Mouse (Mus musculus): Measurements from ENCODE around the gene 4930404N11Rik. TPM values are rescaled to one million over a fixed set of nuclear protein-coding genes. Genes with fewer than 3 reads are reported as not detected.
A peak's percentile ranks its signal among the peaks of the same experiment; 100 is the strongest.

4930404N11Rik gene
- polyA plus RNA-seq, 1 experiment from 2014 or later = 16.5 TPM

DNA sequence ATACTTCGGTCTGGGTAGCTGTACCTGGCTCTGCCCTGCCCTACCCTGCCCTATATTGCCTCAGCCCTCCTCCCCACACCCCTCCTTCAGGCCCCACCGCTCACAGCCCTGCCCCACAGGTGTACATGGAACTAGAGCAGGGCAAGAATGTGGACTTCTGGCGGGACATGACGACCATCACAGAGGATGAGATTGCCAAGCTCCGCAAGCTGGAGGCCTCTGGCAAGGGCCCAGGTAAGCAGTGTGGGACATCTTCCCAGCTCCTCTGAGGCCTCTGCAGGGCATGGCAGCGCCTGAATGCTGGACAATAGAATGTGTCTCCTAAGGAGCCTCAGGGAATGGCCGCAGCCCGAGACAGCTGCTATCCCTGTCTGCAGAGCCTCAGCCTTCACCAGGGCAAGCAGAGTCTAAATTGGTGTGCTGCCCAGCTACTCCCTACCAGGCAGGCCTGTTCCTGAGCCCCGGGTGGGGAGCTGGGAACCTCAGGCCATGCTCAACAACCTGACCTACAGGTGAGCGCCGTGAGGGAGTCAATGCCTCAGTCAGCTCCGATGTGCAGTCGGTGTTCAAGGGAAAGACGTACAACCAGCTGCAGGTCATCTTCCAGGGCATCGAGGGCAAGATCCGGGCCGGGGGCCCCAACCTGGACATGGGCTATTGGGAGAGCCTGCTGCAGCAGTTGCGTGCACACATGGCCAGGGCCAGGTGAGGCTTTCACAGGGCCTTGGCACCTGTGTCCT, 41.7 kb downstream of the 4930404N11Rik start:
- H3K27ac ChIP-seq (replicated peaks) = no peak overlapping the region
- peaks cover 44% of the 10 kb centered on the region for H3K36me3 ChIP-seq (ENCODE audit: control insufficient read depth, insufficient read depth, low read length)
- DNase-seq (ENCODE audit: low spot score) (no peak), ATAC-seq (ENCODE audit: low FRiP score, low TSS enrichment) (no peak)
- TF ChIP-seq EP300 (optimal IDR thresholded peaks at IDR 0.05) = no peak
- TF ChIP-seq CTCF (IDR thresholded peaks at IDR 0.05; ENCODE audit: low read depth) = no peak
- no peaks in the 10 kb centered on the region for H3K27me3 ChIP-seq (ENCODE audit: control insufficient read depth, insufficient read depth, low read length)
- no peak overlapping the region for H3K9ac ChIP-seq (ENCODE audit: low read length)
- H3K9me3 ChIP-seq (ENCODE audit: control insufficient read depth, low read length) = no peaks in the 10 kb centered on the region
- H3K4me3 ChIP-seq (ENCODE audit: low read depth, low read length) = no peak overlapping the region
- H3K4me1 ChIP-seq (replicated peaks; ENCODE audit: control insufficient read depth, insufficient read depth) = peaks cover 8% of the 10 kb centered on the region; the same call in 1 of the 2 replicates
- H3K4me2 ChIP-seq (replicated peaks; ENCODE audit: low read depth) = no peak overlapping the region
- 91% methylated on average over 18 of the region's 18 CpGs for WGBS

DNA sequence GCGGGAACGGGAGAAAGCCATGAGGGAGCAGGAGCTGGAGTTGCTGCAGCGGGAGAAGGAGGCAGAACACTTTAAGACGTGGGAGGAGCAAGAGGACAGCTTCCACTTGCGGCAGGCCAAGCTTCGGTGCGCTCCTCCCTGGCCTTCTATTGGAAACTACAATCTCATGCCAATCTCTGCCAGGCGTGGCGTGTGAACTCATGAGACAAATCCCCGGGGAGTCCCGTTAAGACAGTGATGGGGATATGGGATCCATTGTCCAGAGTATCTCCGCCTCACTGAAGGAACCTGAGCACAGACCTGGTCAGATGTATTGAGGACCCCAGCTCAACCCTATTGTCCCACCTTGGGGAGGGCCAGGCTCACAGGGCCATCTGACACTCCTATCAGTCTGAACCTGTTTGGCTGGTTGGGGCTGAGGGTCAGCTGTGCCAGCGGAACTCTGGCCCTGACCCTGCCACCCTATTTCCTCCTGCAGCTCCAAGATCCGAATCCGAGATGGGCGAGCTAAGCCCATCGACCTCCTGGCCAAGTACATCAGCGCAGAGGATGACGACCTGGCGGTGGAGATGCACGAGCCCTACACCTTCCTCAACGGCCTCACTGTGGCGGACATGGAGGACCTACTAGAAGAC, 42.4 kb downstream of the 4930404N11Rik start:
- TF ChIP-seq EP300 (optimal IDR thresholded peaks at IDR 0.05) (no peak), CTCF (IDR thresholded peaks at IDR 0.05; ENCODE audit: low read depth) (no peak)
- Histone ChIP-seq H3K27ac (replicated peaks) (no peak overlapping the region), H3K4me1 (replicated peaks; ENCODE audit: control insufficient read depth, insufficient read depth) (peaks cover 10% of the 10 kb centered on the region; the same call in 1 of the 2 replicates), H3K9me3 (ENCODE audit: control insufficient read depth, low read length) (no peaks in the 10 kb centered on the region), H3K4me2 (replicated peaks; ENCODE audit: low read depth) (no peak overlapping the region), H3K4me3 (ENCODE audit: low read depth, low read length) (no peak overlapping the region), H3K9ac (ENCODE audit: low read length) (no peak overlapping the region), H3K27me3 (ENCODE audit: control insufficient read depth, insufficient read depth, low read length) (no peaks in the 10 kb centered on the region), H3K36me3 (ENCODE audit: control insufficient read depth, insufficient read depth, low read length) (peaks cover 44% of the 10 kb centered on the region)
- WGBS = 89% methylated on average over 23 of the region's 23 CpGs
- ATAC-seq (ENCODE audit: low FRiP score, low TSS enrichment) (no peak), DNase-seq (ENCODE audit: low spot score) (no peak)

GRCm38 (mm10) chr10:81322444-81322843, 43.2 kb downstream of the 4930404N11Rik start:
- no peaks in the 10 kb centered on the region for H3K27me3 ChIP-seq (ENCODE audit: control insufficient read depth, insufficient read depth, low read length)
- H3K9me3 ChIP-seq (ENCODE audit: control insufficient read depth, low read length) = no peaks in the 10 kb centered on the region
- ATAC-seq (ENCODE audit: low FRiP score, low TSS enrichment) (no peak), DNase-seq (ENCODE audit: low spot score) (no peak)
- H3K9ac ChIP-seq (ENCODE audit: low read length) = no peak overlapping the region; the same call in 1 of the 2 replicates
- 89% methylated on average over 27 of the region's 27 CpGs for WGBS
- no peak overlapping the region for H3K27ac ChIP-seq (replicated peaks)
- H3K4me2 ChIP-seq (replicated peaks; ENCODE audit: low read depth) = no peak overlapping the region
- TF ChIP-seq CTCF (IDR thresholded peaks at IDR 0.05; ENCODE audit: low read depth) (no peak), EP300 (optimal IDR thresholded peaks at IDR 0.05) (no peak)
- peaks cover 10% of the 10 kb centered on the region; the same call in 1 of the 2 replicates for H3K4me1 ChIP-seq (replicated peaks; ENCODE audit: control insufficient read depth, insufficient read depth)
- no peak overlapping the region for H3K4me3 ChIP-seq (ENCODE audit: low read depth, low read length)
- H3K36me3 ChIP-seq (ENCODE audit: control insufficient read depth, insufficient read depth, low read length) = peaks cover 44% of the 10 kb centered on the region

DNA sequence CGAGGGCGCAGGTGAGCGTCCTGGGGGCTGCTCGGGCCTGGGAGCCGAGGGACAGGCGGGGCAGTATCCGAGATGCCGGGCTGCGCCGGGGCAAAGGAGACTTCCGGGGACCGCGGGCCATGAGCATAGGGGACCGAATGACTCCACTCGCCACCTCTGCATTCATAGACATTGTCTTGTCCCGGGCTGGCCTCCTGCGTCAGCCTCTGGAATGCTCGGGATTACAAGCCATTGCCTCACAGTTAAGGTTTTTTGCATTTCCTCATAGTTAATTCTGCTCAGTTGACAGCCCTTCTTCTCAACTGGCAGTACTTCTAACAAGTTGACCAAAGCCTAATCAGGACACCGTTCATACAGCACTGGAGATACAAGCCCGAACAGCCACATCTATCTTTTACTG, 44.2 kb downstream of the 4930404N11Rik start:
- Histone ChIP-seq H3K9me3 (ENCODE audit: control insufficient read depth, low read length) (no peaks in the 10 kb centered on the region), H3K9ac (ENCODE audit: low read length) (peak overlapping the region; percentile 92), H3K36me3 (ENCODE audit: control insufficient read depth, insufficient read depth, low read length) (peaks cover 38% of the 10 kb centered on the region), H3K27me3 (ENCODE audit: control insufficient read depth, insufficient read depth, low read length) (no peaks in the 10 kb centered on the region), H3K27ac (replicated peaks) (peak overlapping the region; percentile 87), H3K4me1 (replicated peaks; ENCODE audit: control insufficient read depth, insufficient read depth) (peaks cover 13% of the 10 kb centered on the region; the same call in 1 of the 2 replicates), H3K4me3 (ENCODE audit: low read depth, low read length) (peak overlapping the region; percentile 90), H3K4me2 (replicated peaks; ENCODE audit: low read depth) (peak overlapping the region; percentile 80)
- TF ChIP-seq EP300 (optimal IDR thresholded peaks at IDR 0.05) (no peak), CTCF (IDR thresholded peaks at IDR 0.05; ENCODE audit: low read depth) (no peak)
- 3% methylated on average over 14 of the region's 20 CpGs for WGBS
- ATAC-seq (ENCODE audit: low FRiP score, low TSS enrichment) (no peak), DNase-seq (ENCODE audit: low spot score) (no peak)

GRCm38 (mm10) chr10:81320550-81321347, 44.9 kb downstream of the 4930404N11Rik start, which contains the start of gene Cactin:
Cactin (plus strand) TSS chr10:81321103.
- Histone ChIP-seq H3K9ac (ENCODE audit: low read length) (peak within 1 kb of the TSS; percentile 92), H3K36me3 (ENCODE audit: control insufficient read depth, insufficient read depth, low read length) (peaks cover 31% of the 10 kb centered on the region), H3K9me3 (ENCODE audit: control insufficient read depth, low read length) (no peaks in the 10 kb centered on the region), H3K4me3 (ENCODE audit: low read depth, low read length) (peak within 1 kb of the TSS; percentile 90), H3K27me3 (ENCODE audit: control insufficient read depth, insufficient read depth, low read length) (no peaks in the 10 kb centered on the region), H3K4me1 (replicated peaks; ENCODE audit: control insufficient read depth, insufficient read depth) (peaks cover 13% of the 10 kb centered on the region; the same call in 1 of the 2 replicates), H3K27ac (replicated peaks) (peak within 1 kb of the TSS; percentile 87), H3K4me2 (replicated peaks; ENCODE audit: low read depth) (peak within 1 kb of the TSS; percentile 80)
- DNase-seq (ENCODE audit: low spot score) = peak; percentile 100
- TF ChIP-seq EP300 (optimal IDR thresholded peaks at IDR 0.05) (peak; percentile 97), CTCF (IDR thresholded peaks at IDR 0.05; ENCODE audit: low read depth) (peak; percentile 54)
- ATAC-seq (ENCODE audit: low FRiP score, low TSS enrichment) = peak; percentile 91
- WGBS = 1% methylated on average over 68 of the region's 68 CpGs
